Mouse (Mus musculus): ENCODE measurements at regions not wholly inside any gene's neighbourhood (a gene's known extent, or its start where the extent isn't known, plus 50 kb on each side); places are given as distances from the start of the nearest gene placed in this dataset.

DNA sequence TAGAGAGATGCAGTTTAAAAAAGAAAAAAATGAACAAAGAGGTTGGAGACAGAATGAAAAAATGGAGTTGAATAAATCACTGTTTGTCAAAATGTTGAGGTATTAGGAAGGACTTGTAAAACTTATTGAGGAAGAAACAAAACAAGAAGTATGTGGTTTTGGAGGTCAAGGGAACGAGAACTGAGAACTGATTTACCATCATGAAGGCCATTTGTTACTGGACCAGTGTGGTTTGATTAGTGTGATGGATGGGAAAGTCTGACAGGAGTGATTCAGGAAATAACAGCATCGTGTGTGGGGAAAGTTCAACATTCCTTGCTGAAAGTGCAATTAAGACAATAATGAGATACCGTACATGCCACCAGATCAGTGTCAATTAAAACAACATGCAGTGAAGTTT, 65.9 kb downstream of the Tnfsf18 start:
- no peak overlapping the region for H3K4me3 ChIP-seq (ENCODE audit: insufficient read depth, poor library complexity, severe bottlenecking)
- TF ChIP-seq FOSL1 (IDR thresholded peaks at IDR 0.05; ENCODE audit: insufficient read depth, low read length, poor library complexity, severe bottlenecking) (no peak), MYOD1 (IDR thresholded peaks at IDR 0.05; ENCODE audit: control insufficient read depth, insufficient read length, low read depth) (no peak), MAX (IDR thresholded peaks at IDR 0.05) (no peak), USF1 (IDR thresholded peaks at IDR 0.05; ENCODE audit: low read depth) (no peak), MYOG (IDR thresholded peaks at IDR 0.05; ENCODE audit: control insufficient read depth, extremely low read depth, insufficient read length) (no peak), CTCF (IDR thresholded peaks at IDR 0.05; ENCODE audit: control insufficient read depth, insufficient read depth, insufficient read length) (no peak), CEBPB (IDR thresholded peaks at IDR 0.05; ENCODE audit: low read depth) (no peak)
- H3K79me2 ChIP-seq (ENCODE audit: control insufficient read depth, insufficient read depth) = no peaks in the 10 kb centered on the region
- H3K36me3 ChIP-seq (ENCODE audit: control insufficient read depth, insufficient read depth) = no peaks in the 10 kb centered on the region
- H3K79me3 ChIP-seq (ENCODE audit: low read depth) = no peaks in the 10 kb centered on the region
- no peaks in the 10 kb centered on the region for H3K27me3 ChIP-seq (ENCODE audit: control insufficient read depth, insufficient read depth, insufficient read length)
- no peak overlapping the region for H3ac ChIP-seq (ENCODE audit: control insufficient read depth, insufficient read length, low read depth)

All from C2C12 (cell line).